23 mouse cellular contexts compared by ENCODE assay signal in genomic region chr8:10611636-10612035, GRCm38 (mm10).
DNase-seq lines count a peak whose midpoint lies in the region; ATAC-seq and TF ChIP-seq lines count a peak whose summit lies in the region.
"Had no signal": no experiment of that assay in that cellular context is flagged by ENCODE, and none has a peak within 500 bp of the region (broad histone marks: within the 10 kb centered on the region; RNA-seq: fewer than 3 reads in every experiment).

No protein-coding gene starts in this region.

- H3ac ChIP-seq in C2C12 (ENCODE audit: control insufficient read depth, insufficient read length, low read depth) = no peak overlapping the region

- H3K36me3 ChIP-seq in C2C12 (ENCODE audit: control insufficient read depth, insufficient read depth) = no peaks in the 10 kb centered on the region
- no peaks in the 10 kb centered on the region for H3K36me3 ChIP-seq in kidney, embryonic 15.5 days
- no peaks in the 10 kb centered on the region for H3K36me3 ChIP-seq in midbrain, embryonic 13.5 days
- H3K36me3 ChIP-seq: forebrain, embryonic 10.5 days; hindbrain, embryonic 10.5 days; hindbrain, embryonic 13.5 days; intestine, embryonic 15.5 days had no signal

- DNase-seq in adrenal gland, postnatal 14 days = peak; percentile 9
- no peak for DNase-seq in adrenal gland, adult 8-10 months
- DNase-seq in 3T3-L1 (ENCODE audit: low read depth, low spot score) = peak; percentile 53
- peak; percentile 88 for DNase-seq in MN1 (ENCODE audit: low spot score)
- no peak for DNase-seq in thymus, postnatal 25 days
- DNase-seq: cerebellum, adult 18-20 months; cerebellum, adult 9-10 months; cerebellum, postnatal 14 days; gastrocnemius, postnatal 10 days; gastrocnemius, postnatal 36 days; kidney, adult 11 months had no signal

- H3K4me3 ChIP-seq in C2C12 (ENCODE audit: insufficient read depth, poor library complexity, severe bottlenecking) = no peak overlapping the region
- no peak overlapping the region for H3K4me3 ChIP-seq in kidney, embryonic 15.5 days (replicated peaks)
- H3K4me3 ChIP-seq in midbrain, embryonic 13.5 days (replicated peaks) = no peak overlapping the region
- H3K4me3 ChIP-seq: forebrain, embryonic 10.5 days; forebrain, embryonic 13.5 days; hindbrain, embryonic 10.5 days; hindbrain, embryonic 13.5 days; intestine, embryonic 15.5 days had no signal

- no peaks in the 10 kb centered on the region for H3K27me3 ChIP-seq in C2C12 (ENCODE audit: control insufficient read depth, insufficient read depth, insufficient read length)
- H3K27me3 ChIP-seq in kidney, embryonic 15.5 days = 0 out of 2 replicates have a peak, but pooled peaks cover 10% of the 10 kb centered on the region
- H3K27me3 ChIP-seq in midbrain, embryonic 13.5 days = no peaks in the 10 kb centered on the region
- H3K27me3 ChIP-seq: CH12.LX; forebrain, embryonic 13.5 days; hindbrain, embryonic 13.5 days; intestine, embryonic 15.5 days had no signal

- no peak overlapping the region for H3K27ac ChIP-seq in kidney, embryonic 15.5 days
- no peak overlapping the region for H3K27ac ChIP-seq in midbrain, embryonic 13.5 days
- H3K27ac ChIP-seq: forebrain, embryonic 10.5 days; forebrain, embryonic 13.5 days; hindbrain, embryonic 10.5 days; hindbrain, embryonic 13.5 days; intestine, embryonic 15.5 days had no signal

- no peak overlapping the region for H3K4me2 ChIP-seq in kidney, embryonic 15.5 days
- no peak overlapping the region for H3K4me2 ChIP-seq in midbrain, embryonic 13.5 days (replicated peaks)
- H3K4me2 ChIP-seq: forebrain, embryonic 13.5 days; heart, embryonic 11.5 days; hindbrain, embryonic 13.5 days; intestine, embryonic 15.5 days had no signal

- H3K79me2 ChIP-seq in C2C12 (ENCODE audit: control insufficient read depth, insufficient read depth) = no peaks in the 10 kb centered on the region

- no peak for ATAC-seq in kidney, embryonic 15.5 days (replicated peaks; ENCODE audit: low FRiP score)
- ATAC-seq in midbrain, embryonic 13.5 days = no peak
- ATAC-seq: forebrain, embryonic 13.5 days; forebrain, embryonic 16.5 days; hindbrain, embryonic 16.5 days; intestine, embryonic 15.5 days had no signal

- 69% methylated on average over 5 of the region's 5 CpGs for WGBS in kidney, embryonic 15.5 days
- 91% methylated on average over 5 of the region's 5 CpGs for WGBS in midbrain, embryonic 13.5 days

- H3K4me1 ChIP-seq in kidney, embryonic 15.5 days = peaks cover 17% of the 10 kb centered on the region
- peaks cover 6% of the 10 kb centered on the region for H3K4me1 ChIP-seq in midbrain, embryonic 13.5 days (replicated peaks)
- H3K4me1 ChIP-seq: intestine, embryonic 15.5 days had no signal

- no peak for TF ChIP-seq CTCF in C2C12 (IDR thresholded peaks at IDR 0.05; ENCODE audit: control insufficient read depth, insufficient read depth, insufficient read length)

- H3K9ac ChIP-seq in kidney, embryonic 15.5 days = no peak overlapping the region
- H3K9ac ChIP-seq in midbrain, embryonic 13.5 days (replicated peaks) = no peak overlapping the region
- H3K9ac ChIP-seq: forebrain, embryonic 13.5 days; hindbrain, embryonic 13.5 days; intestine, embryonic 15.5 days had no signal

- H3K79me3 ChIP-seq in C2C12 (ENCODE audit: low read depth) = no peaks in the 10 kb centered on the region

- H3K9me3 ChIP-seq in kidney, embryonic 15.5 days (replicated peaks) = no peaks in the 10 kb centered on the region
- H3K9me3 ChIP-seq in midbrain, embryonic 13.5 days = no peaks in the 10 kb centered on the region
- H3K9me3 ChIP-seq: forebrain, embryonic 13.5 days; hindbrain, embryonic 13.5 days; intestine, embryonic 15.5 days had no signal

TF ChIP-seq in C2C12, 6 proteins besides CTCF, POLR2A, EP300 and RAD21:
- TF ChIP-seq MAX (IDR thresholded peaks at IDR 0.05) = peak; percentile 22
- TF ChIP-seq MYOG (IDR thresholded peaks at IDR 0.05; ENCODE audit: control insufficient read depth, extremely low read depth, insufficient read length) = no peak
- TF ChIP-seq FOSL1 (IDR thresholded peaks at IDR 0.05; ENCODE audit: insufficient read depth, low read length, poor library complexity, severe bottlenecking) = no peak
- TF ChIP-seq USF1 (IDR thresholded peaks at IDR 0.05; ENCODE audit: low read depth) = no peak
- peak; percentile 57 for TF ChIP-seq MYOD1 (IDR thresholded peaks at IDR 0.05; ENCODE audit: control insufficient read depth, insufficient read length, low read depth)
- no peak for TF ChIP-seq CEBPB (IDR thresholded peaks at IDR 0.05; ENCODE audit: low read depth)

Comparison
In these comparisons a context has a peak if more than half of its experiments do, and no peak if none do; other contexts are left out.
1. DNase-seq: peak in adrenal gland, postnatal 14 days (single experiment), 3T3-L1 (single experiment) and MN1 (single experiment); none in adrenal gland, adult 8-10 months (single experiment) and thymus, postnatal 25 days (single experiment).